Mouse (Mus musculus): ENCODE data around the gene Mettl5.

- TF ChIP-seq GATA1 (IDR thresholded peaks at IDR 0.05; ENCODE audit: low read length) (no peak), TAL1 (IDR thresholded peaks at IDR 0.05; ENCODE audit: low read length) (no peak)
Measured at GRCm38 (mm10) chr2:69883990-69884391, 1.4 kb downstream of the Mettl5 start.
